Mouse (Mus musculus): ENCODE data around the gene Gm28035.

GRCm38 (mm10) chr2:30198021-30198420, 42.3 kb upstream of the Gm28035 start:
- TF ChIP-seq CTCF (IDR thresholded peaks at IDR 0.05), result no peak
- TF ChIP-seq POLR2A (IDR thresholded peaks at IDR 0.05; ENCODE audit: insufficient read depth, low read depth, low read length), result no peak
- TF ChIP-seq EP300 (IDR thresholded peaks at IDR 0.05; ENCODE audit: insufficient read depth, low read depth, low read length), result no peak
